Mouse (Mus musculus): ENCODE measurements around the gene Dpp9.

GRCm38 (mm10) chr17:56183658-56184103 is 35.0 kb downstream of the Dpp9 start, which contains the start of gene Mydgf:
- TF ChIP-seq GATA1 (IDR thresholded peaks at IDR 0.05; ENCODE audit: low read length) (no peak), TAL1 (IDR thresholded peaks at IDR 0.05; ENCODE audit: low read length) (no peak)

Data from erythroblast, embryonic 14.5 days (primary cell).